Mouse (Mus musculus) right cerebral cortex, postnatal 14 days (tissue): Measurements from ENCODE around the gene Vps9d1.
A peak's percentile ranks its signal among the peaks of the same experiment; 100 is the strongest.
"Not testable (repeated sequence)": the region's sequence is repeated elsewhere in the genome, so short reads cannot be mapped to it uniquely, and the experiment has no call there.

Experiments used
- DNase-seq: peaks from one replicate; pipeline ENCODE4 v3.0.0; 2022

Vps9d1 gene

GRCm38 (mm10) chr8:123252925-123253324 is 1.2 kb downstream of the Vps9d1 start:
- no peak for DNase-seq

- no peak for DNase-seq
Measured at GRCm38 (mm10) chr8:123250940-123251339, 3.2 kb downstream of the Vps9d1 start.

GRCm38 (mm10) chr8:123248596-123248995 is 5.6 kb downstream of the Vps9d1 start:
- DNase-seq: no peak

- DNase-seq: no peak
Measured at GRCm38 (mm10) chr8:123247748-123248147, 6.4 kb downstream of the Vps9d1 start.

GRCm38 (mm10) chr8:123245543-123245942 is 8.6 kb downstream of the Vps9d1 start:
- no peak for DNase-seq

GRCm38 (mm10) chr8:123244382-123244781 is 9.8 kb downstream of the Vps9d1 start:
- DNase-seq: no peak

- DNase-seq: no peak
Measured at GRCm38 (mm10) chr8:123243053-123243452, 11.1 kb downstream of the Vps9d1 start.

GRCm38 (mm10) chr8:123242107-123242923 is 11.8 kb downstream of the Vps9d1 start:
- no peak for DNase-seq

GRCm38 (mm10) chr8:123239398-123239797 is 14.8 kb downstream of the Vps9d1 start:
- no peak for DNase-seq

- peak; percentile 83 for DNase-seq
Measured at GRCm38 (mm10) chr8:123235520-123236497, 18.3 kb downstream of the Vps9d1 start, which contains the start of gene Spata2l. Spata2l (minus strand) TSS chr8:123236233.

GRCm38 (mm10) chr8:123234918-123235519 is 19.1 kb downstream of the Vps9d1 start:
- DNase-seq: peak; percentile 76

GRCm38 (mm10) chr8:123233760-123234159 is 20.4 kb downstream of the Vps9d1 start:
- DNase-seq: no peak

- no peak for DNase-seq
Measured at GRCm38 (mm10) chr8:123233300-123233699, 20.8 kb downstream of the Vps9d1 start.

GRCm38 (mm10) chr8:123232553-123232952 is 21.6 kb downstream of the Vps9d1 start:
- no peak for DNase-seq

- DNase-seq: no peak
Measured at GRCm38 (mm10) chr8:123231742-123232141, 22.4 kb downstream of the Vps9d1 start.

- DNase-seq: not testable (repeated sequence)
Measured at GRCm38 (mm10) chr8:123230326-123230725, 23.8 kb downstream of the Vps9d1 start.

GRCm38 (mm10) chr8:123228416-123228815 is 25.7 kb downstream of the Vps9d1 start:
- DNase-seq: no peak

GRCm38 (mm10) chr8:123224278-123225266 is 29.6 kb downstream of the Vps9d1 start, which contains the start of gene Cdk10:
Cdk10 (plus strand) TSS chr8:123224842.
- DNase-seq: peak; percentile 89

GRCm38 (mm10) chr8:123220917-123221316 is 33.2 kb downstream of the Vps9d1 start:
- no peak for DNase-seq

- no peak for DNase-seq
Measured at GRCm38 (mm10) chr8:123215430-123215829, 38.7 kb downstream of the Vps9d1 start.

GRCm38 (mm10) chr8:123213118-123213772 is 40.9 kb downstream of the Vps9d1 start:
- DNase-seq: no peak
